Mouse (Mus musculus) left cerebral cortex, postnatal 14 days (tissue): ENCODE results near the gene Cdkal1. TPM values are rescaled to one million over a fixed set of nuclear protein-coding genes. Genes with fewer than 3 reads are reported as not detected.

Experiments
- DNase-seq, 2 experiments: peaks; one replicate each; pipeline ENCODE4 v3.0.0; 2021 to 2022; ENCODE audit warnings: low spot score in 2 of 2, mixed read lengths in 1 of 2
- intact Hi-C: fragments of 180-260 bp; cut with DNase I; formaldehyde crosslinking; loops from one replicate; pipeline ENCODE4 v1.15.1; 2025
- total RNA-seq, 2 experiments: library from RNA; stranded (reverse); gene quantifications; 2 replicates each; pipeline ENCODE4 v1.2.3; 2021

Gene Cdkal1
- total RNA-seq, 2 experiments from 2014 or later, result 16.5 to 19.7 TPM

GRCm38 (mm10) chr13:29353888-29354415, 501.5 kb downstream of the Cdkal1 start:
- DNase-seq, result no peak
- intact Hi-C loops, result no loop called here

- intact Hi-C loops, result no loop called here
- no peak for DNase-seq
Observed at GRCm38 (mm10) chr13:29351023-29351684, 504.3 kb downstream of the Cdkal1 start.

- intact Hi-C loops, result no loop called here
- DNase-seq, result no peak
Observed at GRCm38 (mm10) chr13:29350004-29350403, 505.5 kb downstream of the Cdkal1 start.

GRCm38 (mm10) chr13:29349386-29349961, 506.0 kb downstream of the Cdkal1 start:
- DNase-seq, result no peak
- intact Hi-C loops, result no loop called here

- DNase-seq, result no peak
Observed at GRCm38 (mm10) chr13:29348331-29348730, 507.1 kb downstream of the Cdkal1 start.

GRCm38 (mm10) chr13:29332640-29333412, 522.6 kb downstream of the Cdkal1 start:
- intact Hi-C loops, result no loop called here
- DNase-seq, result no peak

More at GRCm38 (mm10) chr13:29348331-29348730, 507.1 kb downstream of the Cdkal1 start:
- intact Hi-C loops, result no loop called here

- intact Hi-C loops, result no loop called here
- no peak for DNase-seq
Observed at GRCm38 (mm10) chr13:29325946-29326345, 529.5 kb downstream of the Cdkal1 start.

GRCm38 (mm10) chr13:29320421-29320820, 535.1 kb downstream of the Cdkal1 start:
- intact Hi-C loops, result no loop called here
- peak in 1 of 2 experiments; percentile 18 for DNase-seq

GRCm38 (mm10) chr13:29317703-29318102, 537.8 kb downstream of the Cdkal1 start:
- no peak for DNase-seq

GRCm38 (mm10) chr13:29316271-29316670, 539.2 kb downstream of the Cdkal1 start:
- DNase-seq, result no peak
- intact Hi-C loops, result no loop called here

More at GRCm38 (mm10) chr13:29317703-29318102, 537.8 kb downstream of the Cdkal1 start:
- intact Hi-C loops, result no loop called here

- no peak for DNase-seq
- intact Hi-C loops, result no loop called here
Observed at GRCm38 (mm10) chr13:29312026-29312425, 543.4 kb downstream of the Cdkal1 start.

GRCm38 (mm10) chr13:29307420-29307819, 548.1 kb downstream of the Cdkal1 start:
- intact Hi-C loops, result no loop called here
- DNase-seq, result no peak

GRCm38 (mm10) chr13:29292608-29293240, 562.8 kb downstream of the Cdkal1 start:
- intact Hi-C loops, result no loop called here
- DNase-seq, result no peak

GRCm38 (mm10) chr13:29290569-29290968, 564.9 kb downstream of the Cdkal1 start:
- DNase-seq, result no peak
- intact Hi-C loops, result no loop called here

- DNase-seq, result no peak
- intact Hi-C loops, result no loop called here
Observed at GRCm38 (mm10) chr13:29285058-29285457, 570.4 kb downstream of the Cdkal1 start.

- intact Hi-C loops, result no loop called here
- no peak for DNase-seq
Observed at GRCm38 (mm10) chr13:29281556-29281955, 573.9 kb downstream of the Cdkal1 start.

GRCm38 (mm10) chr13:29278156-29278555, 577.3 kb downstream of the Cdkal1 start:
- no peak for DNase-seq
- intact Hi-C loops, result no loop called here

- intact Hi-C loops, result no loop called here
- peak; percentile 46 to 54 for DNase-seq
Observed at GRCm38 (mm10) chr13:29274296-29274695, 581.2 kb downstream of the Cdkal1 start.

- intact Hi-C loops, result no loop called here
- DNase-seq, result peak; percentile 8 to 25
Observed at GRCm38 (mm10) chr13:29273693-29274221, 581.7 kb downstream of the Cdkal1 start.
